Mouse (Mus musculus): ENCODE data around the gene Bcas3.

The Bcas3 gene

GRCm38 (mm10) chr11:85678666-85679065, 325.7 kb downstream of the Bcas3 start:
- DNase-seq = peak; percentile 41

GRCm38 (mm10) chr11:85681580-85682419, 328.8 kb downstream of the Bcas3 start:
- DNase-seq = no peak

GRCm38 (mm10) chr11:85684981-85685380, 332.0 kb downstream of the Bcas3 start:
- DNase-seq = no peak

- DNase-seq = no peak
Measured at GRCm38 (mm10) chr11:85687816-85688439, 335.0 kb downstream of the Bcas3 start.

GRCm38 (mm10) chr11:85688440-85688838, 335.5 kb downstream of the Bcas3 start:
- no peak for DNase-seq

GRCm38 (mm10) chr11:85689226-85689625, 336.3 kb downstream of the Bcas3 start:
- no peak for DNase-seq

- no peak for DNase-seq
Measured at GRCm38 (mm10) chr11:85691285-85691684, 338.3 kb downstream of the Bcas3 start.

- no peak for DNase-seq
Measured at GRCm38 (mm10) chr11:85695614-85696263, 342.8 kb downstream of the Bcas3 start.

GRCm38 (mm10) chr11:85696491-85697398, 343.8 kb downstream of the Bcas3 start:
- peak; percentile 77 for DNase-seq

- no peak for DNase-seq
Measured at GRCm38 (mm10) chr11:85697468-85697867, 344.5 kb downstream of the Bcas3 start.

GRCm38 (mm10) chr11:85698242-85698641, 345.3 kb downstream of the Bcas3 start:
- DNase-seq = peak; percentile 31

GRCm38 (mm10) chr11:85704062-85704748, 351.2 kb downstream of the Bcas3 start:
- no peak for DNase-seq

- DNase-seq = no peak
Measured at GRCm38 (mm10) chr11:85706630-85707029, 353.7 kb downstream of the Bcas3 start.

- DNase-seq = no peak
Measured at GRCm38 (mm10) chr11:85707496-85707895, 354.5 kb downstream of the Bcas3 start.

GRCm38 (mm10) chr11:85709147-85709546, 356.2 kb downstream of the Bcas3 start:
- DNase-seq = no peak

GRCm38 (mm10) chr11:85710155-85710554, 357.2 kb downstream of the Bcas3 start:
- no peak for DNase-seq

- no peak for DNase-seq
Measured at GRCm38 (mm10) chr11:85712026-85712804, 359.2 kb downstream of the Bcas3 start.

- peak; percentile 80 for DNase-seq
Measured at GRCm38 (mm10) chr11:85712860-85713813, 360.2 kb downstream of the Bcas3 start.

GRCm38 (mm10) chr11:85713814-85714208, 360.8 kb downstream of the Bcas3 start:
- DNase-seq = no peak

Measured in embryo, embryonic 11 days (tissue).